Mouse (Mus musculus) limb, embryonic 11.5 days (tissue): Measurements from ENCODE around the gene Pet117. TPM values are rescaled to one million over a fixed set of nuclear protein-coding genes. Genes with fewer than 3 reads are reported as not detected.

Experiments
- ATAC-seq: fragments of 200-750 bp; cut with Nextera tagmentation; 2 replicates; pipeline ENCODE4 v1.8.0; 2017; ENCODE audit warnings: low read depth; ENCODE audit not compliant: insufficient number of reproducible peaks, low FRiP score, low TSS enrichment
- DNase-seq: peaks from one replicate; pipeline ENCODE4 v3.0.0-alpha.2; 2015; ENCODE audit warnings: low spot score
- H3K27ac ChIP-seq: fragments of 300-500 bp; sonication (generic); replicated peaks from 2 replicates; pipeline ENCODE4 v1.5.1; 2014; ENCODE audit warnings: low read depth, mild to moderate bottlenecking, low read length
- H3K27me3 ChIP-seq: fragments of 300-500 bp; sonication (generic); 2 replicates; pipeline ENCODE4 v1.6.1; 2014; ENCODE audit warnings: mild to moderate bottlenecking, low read length, mixed read lengths; ENCODE audit not compliant: control insufficient read depth, insufficient read depth
- H3K36me3 ChIP-seq: fragments of 300-500 bp; sonication (generic); 2 replicates; pipeline ENCODE4 v1.6.1; 2014; ENCODE audit warnings: mild to moderate bottlenecking, low read length, moderate library complexity, mixed read lengths; ENCODE audit not compliant: control insufficient read depth, insufficient read depth
- H3K4me1 ChIP-seq: fragments of 300-500 bp; sonication (generic); 2 replicates; pipeline ENCODE4 v1.6.1; 2014; ENCODE audit warnings: low read length, mixed read lengths; ENCODE audit not compliant: control insufficient read depth, insufficient read depth
- H3K4me2 ChIP-seq: fragments of 300-500 bp; sonication (generic); 2 replicates; pipeline ENCODE4 v1.6.1; 2014; ENCODE audit warnings: low read depth, mild to moderate bottlenecking, moderate library complexity; ENCODE audit not compliant: severe bottlenecking
- H3K4me3 ChIP-seq: fragments of 300-500 bp; sonication (generic); 2 replicates; pipeline ENCODE4 v1.5.1; 2014; ENCODE audit warnings: low read depth, low read length
- H3K9ac ChIP-seq: fragments of 300-500 bp; sonication (generic); 2 replicates; pipeline ENCODE4 v1.6.1; 2014; ENCODE audit warnings: mild to moderate bottlenecking, low read length
- H3K9me3 ChIP-seq: fragments of 300-500 bp; sonication (generic); 2 replicates; pipeline ENCODE4 v1.6.1; 2016; ENCODE audit warnings: low read length; ENCODE audit not compliant: control insufficient read depth
- WGBS: fragments of 180-500 bp; shearing (Covaris S2); extraction: QIAGEN DNeasy Blood & Tissue Kit; methylation state at CpG from one replicate; pipeline ENCODE4 v1.1.7; 2014; 5-methylcytosine and 5-hydroxymethylcytosine counted together
- polyA plus RNA-seq: library from polyadenylated mRNA; unstranded; fragments of >200 nt; fragmentation: Nextera tagmentation; extraction: Ambion mirVana; gene quantifications from 2 replicates; pipeline ENCODE4 v1.2.1, GENCODE M21; 2014

Gene Pet117
- polyA plus RNA-seq, 1 experiment from 2014 or later, result 1.7 TPM

DNA sequence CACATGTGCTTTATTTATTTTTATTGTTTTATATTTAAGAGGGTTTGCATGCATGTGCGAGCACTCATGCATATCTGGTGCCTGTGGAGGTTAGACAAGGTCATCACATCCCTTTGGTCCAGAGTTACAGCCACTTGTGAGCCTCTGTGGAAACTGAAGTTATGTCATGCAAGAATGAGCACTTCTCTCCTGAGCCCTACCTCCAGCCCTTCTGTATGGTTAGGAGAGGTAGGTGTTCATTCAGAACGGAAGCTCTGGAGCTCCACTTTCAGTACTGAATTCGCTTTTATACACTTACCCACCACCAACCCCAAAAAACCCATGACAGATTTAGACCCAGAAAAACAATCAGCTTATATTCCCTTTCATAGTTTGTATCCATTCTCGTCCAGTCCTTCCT lies 2.8 kb downstream of the Pet117 start:
- ATAC-seq (no peak), DNase-seq (no peak)
- Histone ChIP-seq H3K4me2 (no peak overlapping the region), H3K9me3 (no peaks in the 10 kb centered on the region), H3K4me1 (no peaks in the 10 kb centered on the region), H3K36me3 (peaks cover 11% of the 10 kb centered on the region), H3K27me3 (no peaks in the 10 kb centered on the region), H3K9ac (no peak overlapping the region), H3K27ac (no peak overlapping the region), H3K4me3 (no peak overlapping the region)
- 94% methylated on average over 4 of the region's 4 CpGs for WGBS

GRCm38 (mm10) chr2:144373063-144373462 lies 4.3 kb downstream of the Pet117 start:
- H3K4me1 ChIP-seq, result no peaks in the 10 kb centered on the region
- H3K4me3 ChIP-seq, result no peak overlapping the region
- ATAC-seq (no peak), DNase-seq (no peak)
- H3K9me3 ChIP-seq, result no peaks in the 10 kb centered on the region
- H3K27me3 ChIP-seq, result no peaks in the 10 kb centered on the region
- H3K9ac ChIP-seq, result no peak overlapping the region
- 96% methylated on average over 9 of the region's 9 CpGs for WGBS
- H3K4me2 ChIP-seq, result no peak overlapping the region
- H3K27ac ChIP-seq, result no peak overlapping the region
- peaks cover 14% of the 10 kb centered on the region for H3K36me3 ChIP-seq

- no peak overlapping the region for H3K27ac ChIP-seq
- H3K4me2 ChIP-seq, result no peak overlapping the region
- 85% methylated on average over 10 of the region's 10 CpGs for WGBS
- ATAC-seq, result no peak
- peaks cover 23% of the 10 kb centered on the region for H3K36me3 ChIP-seq
- no peak overlapping the region for H3K9ac ChIP-seq
- no peaks in the 10 kb centered on the region for H3K27me3 ChIP-seq
- H3K4me1 ChIP-seq, result no peaks in the 10 kb centered on the region
- no peaks in the 10 kb centered on the region for H3K9me3 ChIP-seq
- no peak for DNase-seq
- H3K4me3 ChIP-seq, result no peak overlapping the region
These were observed 6.4 kb downstream of the Pet117 start for GRCm38 (mm10) chr2:144375063-144375703.

GRCm38 (mm10) chr2:144381293-144381692 lies 12.5 kb downstream of the Pet117 start:
- H3K27me3 ChIP-seq, result no peaks in the 10 kb centered on the region
- DNase-seq (no peak), ATAC-seq (no peak)
- H3K9ac ChIP-seq, result no peak overlapping the region
- WGBS, result 98% methylated on average over 3 of the region's 3 CpGs
- H3K36me3 ChIP-seq, result peaks cover 22% of the 10 kb centered on the region
- H3K4me1 ChIP-seq, result no peaks in the 10 kb centered on the region
- H3K27ac ChIP-seq, result no peak overlapping the region
- no peak overlapping the region for H3K4me3 ChIP-seq
- H3K4me2 ChIP-seq, result no peak overlapping the region
- H3K9me3 ChIP-seq, result no peaks in the 10 kb centered on the region

DNA sequence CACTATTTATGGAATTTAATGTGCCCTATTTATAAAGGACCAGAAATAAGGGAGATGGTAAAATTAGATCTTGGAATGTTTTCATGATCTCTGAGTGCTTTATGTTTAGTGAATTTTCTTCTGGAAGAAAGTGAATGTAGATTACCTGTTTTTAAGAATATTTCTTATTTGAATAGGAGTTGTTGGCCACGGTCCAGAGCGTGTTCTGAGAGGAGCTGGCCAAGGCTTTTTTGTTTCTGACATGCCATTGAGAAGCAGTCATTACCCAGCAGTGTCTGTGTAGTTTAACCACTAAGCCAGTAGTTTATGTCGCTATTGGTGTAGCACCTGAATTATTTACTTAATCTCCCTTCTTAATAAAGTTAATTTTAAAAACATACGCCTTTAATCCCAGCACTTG lies 12.9 kb downstream of the Pet117 start:
- DNase-seq, result no peak
- no peak overlapping the region for H3K27ac ChIP-seq
- H3K9ac ChIP-seq, result no peak overlapping the region
- ATAC-seq, result no peak
- H3K4me3 ChIP-seq, result no peak overlapping the region
- no peaks in the 10 kb centered on the region for H3K9me3 ChIP-seq
- H3K27me3 ChIP-seq, result no peaks in the 10 kb centered on the region
- peaks cover 20% of the 10 kb centered on the region for H3K36me3 ChIP-seq
- H3K4me2 ChIP-seq, result no peak overlapping the region
- WGBS, result 95% methylated on average over 4 of the region's 4 CpGs
- H3K4me1 ChIP-seq, result no peaks in the 10 kb centered on the region

GRCm38 (mm10) chr2:144382624-144383138 lies 13.9 kb downstream of the Pet117 start:
- Histone ChIP-seq H3K4me2 (no peak overlapping the region), H3K4me3 (no peak overlapping the region), H3K9me3 (no peaks in the 10 kb centered on the region), H3K4me1 (no peaks in the 10 kb centered on the region), H3K27me3 (no peaks in the 10 kb centered on the region), H3K9ac (no peak overlapping the region), H3K27ac (no peak overlapping the region), H3K36me3 (peaks cover 18% of the 10 kb centered on the region)
- 84% methylated on average over 7 of the region's 7 CpGs for WGBS
- ATAC-seq, result no peak
- DNase-seq, result no peak

DNA sequence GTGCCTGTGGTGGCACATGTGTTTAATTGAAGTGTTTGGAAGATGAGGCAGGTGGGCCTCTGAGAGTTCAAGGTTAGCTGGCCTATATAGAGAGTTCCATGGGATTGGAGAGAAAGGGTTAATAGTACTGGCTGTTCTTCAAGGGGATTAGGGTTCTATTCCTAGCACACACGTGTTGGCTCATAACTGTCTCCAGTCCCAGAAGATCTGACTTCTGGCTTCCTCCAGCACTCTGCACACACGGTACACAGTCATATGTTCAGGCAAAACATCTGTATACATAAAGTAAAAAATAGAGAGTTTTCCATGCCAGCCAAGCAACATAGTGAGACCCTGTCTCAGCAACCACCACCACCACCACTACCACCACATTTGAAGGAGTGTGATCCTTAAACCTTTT lies 17.5 kb downstream of the Pet117 start:
- no peak overlapping the region for H3K27ac ChIP-seq
- H3K4me2 ChIP-seq, result no peak overlapping the region
- H3K4me3 ChIP-seq, result no peak overlapping the region
- H3K9me3 ChIP-seq, result no peaks in the 10 kb centered on the region
- H3K27me3 ChIP-seq, result no peaks in the 10 kb centered on the region
- H3K4me1 ChIP-seq, result no peaks in the 10 kb centered on the region
- peaks cover 25% of the 10 kb centered on the region for H3K36me3 ChIP-seq
- ATAC-seq (no peak), DNase-seq (no peak)
- WGBS, result 63% methylated on average over 2 of the region's 2 CpGs
- no peak overlapping the region for H3K9ac ChIP-seq

- H3K4me2 ChIP-seq, result no peak overlapping the region
- 93% methylated on average over 3 of the region's 3 CpGs for WGBS
- H3K4me1 ChIP-seq, result no peaks in the 10 kb centered on the region
- no peak overlapping the region for H3K27ac ChIP-seq
- DNase-seq (no peak), ATAC-seq (no peak)
- H3K9me3 ChIP-seq, result no peaks in the 10 kb centered on the region
- no peak overlapping the region for H3K9ac ChIP-seq
- H3K36me3 ChIP-seq, result peaks cover 22% of the 10 kb centered on the region
- H3K4me3 ChIP-seq, result no peak overlapping the region
- no peaks in the 10 kb centered on the region for H3K27me3 ChIP-seq
These were observed 19.6 kb downstream of the Pet117 start for GRCm38 (mm10) chr2:144388416-144388815.

DNA sequence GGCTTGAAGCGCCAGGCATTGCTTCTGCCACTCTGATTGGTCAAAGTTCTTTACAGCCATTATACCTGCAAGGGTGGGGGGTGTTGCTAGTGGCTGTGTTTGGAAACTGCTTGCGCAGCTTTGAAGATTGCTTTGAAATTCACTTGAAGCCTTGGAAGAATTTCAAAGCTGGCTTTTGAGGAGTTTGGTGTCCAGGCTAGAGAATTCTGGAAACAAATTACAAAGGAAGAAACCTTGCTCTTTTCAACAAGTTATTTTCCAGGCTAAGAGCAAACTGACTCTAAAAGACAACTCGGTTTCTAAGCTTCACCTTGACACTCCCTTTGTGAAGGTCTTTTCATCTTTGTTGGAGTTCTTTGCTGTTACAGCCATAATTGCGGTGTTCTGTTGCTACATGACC lies 30.7 kb downstream of the Pet117 start:
- Histone ChIP-seq H3K4me3 (no peak overlapping the region), H3K9me3 (no peaks in the 10 kb centered on the region), H3K27me3 (no peaks in the 10 kb centered on the region), H3K4me1 (no peaks in the 10 kb centered on the region), H3K9ac (no peak overlapping the region), H3K4me2 (no peak overlapping the region), H3K36me3 (peaks cover 24% of the 10 kb centered on the region), H3K27ac (no peak overlapping the region)
- 88% methylated on average over 4 of the region's 4 CpGs for WGBS
- ATAC-seq (no peak), DNase-seq (no peak)
